Mouse (Mus musculus) testis, adult 2 months (tissue): ENCODE measurements around the gene Cdon. TPM values are rescaled to one million over a fixed set of nuclear protein-coding genes. Genes with fewer than 3 reads are reported as not detected.

ENCODE experiments used
- H3K27ac ChIP-seq: fragments of 200-500 bp; 2 replicates; pipeline ENCODE4 v1.5.1; 2012; ENCODE audit warnings: low read depth, low read length; ENCODE audit not compliant: control insufficient read depth, insufficient read depth
- H3K27me3 ChIP-seq: fragments of 200-500 bp; 2 replicates; pipeline ENCODE4 v1.6.1; 2012; ENCODE audit warnings: mild to moderate bottlenecking, low read length, moderate library complexity; ENCODE audit not compliant: control insufficient read depth, insufficient read depth
- H3K36me3 ChIP-seq: fragments of 200-500 bp; 2 replicates; pipeline ENCODE4 v1.6.1; 2012; ENCODE audit warnings: mild to moderate bottlenecking, low read length; ENCODE audit not compliant: control insufficient read depth, insufficient read depth
- H3K4me1 ChIP-seq: fragments of 200-500 bp; 2 replicates; pipeline ENCODE4 v1.6.1; 2012; ENCODE audit warnings: low read length; ENCODE audit not compliant: control insufficient read depth, insufficient read depth
- H3K4me3 ChIP-seq: fragments of 200-500 bp; 2 replicates; pipeline ENCODE4 v1.5.1; 2012; ENCODE audit warnings: low read depth, mild to moderate bottlenecking, low read length, moderate library complexity, mixed read lengths; ENCODE audit not compliant: control insufficient read depth
- CTCF ChIP-seq: fragments of 200-500 bp; IDR thresholded peaks from 2 replicates; pipeline ENCODE4 v1.5.1; 2012; ENCODE audit warnings: low read depth, mild to moderate bottlenecking, inconsistent platforms, low read length, moderate library complexity; ENCODE audit not compliant: control insufficient read depth, insufficient read depth, insufficient replicate concordance
- POLR2A ChIP-seq: fragments of 200-500 bp; IDR thresholded peaks from 2 replicates; pipeline ENCODE4 v1.6.1; 2012; ENCODE audit warnings: low read depth, mild to moderate bottlenecking, inconsistent platforms, low read length, moderate library complexity; ENCODE audit not compliant: control insufficient read depth
- polyA plus RNA-seq: library from polyadenylated mRNA; depleted of rRNA; stranded (reverse); fragments of >200 nt; gene quantifications from 2 replicates; pipeline ENCODE4 v1.2.3, GENCODE M21; 2012

Gene Cdon
- polyA plus RNA-seq, 1 experiment = 2.0 TPM

DNA sequence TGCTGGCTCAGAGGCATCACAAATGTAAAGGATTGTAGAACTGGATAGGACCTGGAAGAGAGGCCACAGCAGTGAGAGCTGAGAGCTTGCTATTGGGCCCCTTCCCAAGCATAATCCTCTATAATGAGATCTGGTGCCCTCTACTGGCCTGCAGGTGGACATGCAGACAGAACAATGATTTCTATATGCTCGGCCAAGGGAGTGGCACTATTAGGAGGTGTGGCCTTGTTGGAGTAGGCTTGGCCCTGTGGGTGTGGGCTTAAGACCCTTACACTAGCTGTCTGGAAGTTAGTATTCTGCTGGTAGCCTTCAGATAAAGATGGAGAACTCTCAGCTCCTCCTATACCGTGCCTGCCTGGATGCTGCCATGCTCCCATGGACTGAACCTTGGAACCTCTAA lies 114.2 kb downstream of the Cdon start:
- TF ChIP-seq CTCF (peak; percentile 47; the same call in 1 of the 2 replicates), POLR2A (no peak)
- Histone ChIP-seq H3K4me1 (no peaks in the 10 kb centered on the region), H3K4me3 (no peak overlapping the region), H3K36me3 (no peaks in the 10 kb centered on the region), H3K27me3 (no peaks in the 10 kb centered on the region), H3K27ac (no peak overlapping the region)

DNA sequence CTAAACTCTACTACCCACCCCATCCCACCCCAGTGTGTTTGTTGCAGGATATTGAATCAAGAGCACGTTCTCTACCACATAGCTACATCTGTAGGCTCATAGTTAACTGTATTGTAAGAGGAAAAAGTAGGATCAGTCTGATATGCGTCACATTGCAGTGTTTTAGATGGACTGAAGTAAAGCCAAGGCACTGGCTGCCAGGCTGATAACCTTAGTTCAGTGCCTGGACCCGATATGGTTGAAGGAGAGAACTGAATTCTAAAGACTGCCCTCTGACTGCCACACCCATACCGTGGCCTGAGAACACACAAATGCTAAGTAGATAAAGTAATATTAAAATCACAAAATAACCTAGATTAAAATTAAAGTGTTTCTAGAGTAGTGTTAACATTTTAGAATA lies 114.9 kb downstream of the Cdon start:
- H3K36me3 ChIP-seq = peaks cover under 1% of the 10 kb centered on the region; the same call in 1 of the 2 replicates
- H3K27me3 ChIP-seq = no peaks in the 10 kb centered on the region
- no peak overlapping the region for H3K27ac ChIP-seq
- no peaks in the 10 kb centered on the region for H3K4me1 ChIP-seq
- no peak overlapping the region for H3K4me3 ChIP-seq
- TF ChIP-seq CTCF (no peak), POLR2A (no peak)

DNA sequence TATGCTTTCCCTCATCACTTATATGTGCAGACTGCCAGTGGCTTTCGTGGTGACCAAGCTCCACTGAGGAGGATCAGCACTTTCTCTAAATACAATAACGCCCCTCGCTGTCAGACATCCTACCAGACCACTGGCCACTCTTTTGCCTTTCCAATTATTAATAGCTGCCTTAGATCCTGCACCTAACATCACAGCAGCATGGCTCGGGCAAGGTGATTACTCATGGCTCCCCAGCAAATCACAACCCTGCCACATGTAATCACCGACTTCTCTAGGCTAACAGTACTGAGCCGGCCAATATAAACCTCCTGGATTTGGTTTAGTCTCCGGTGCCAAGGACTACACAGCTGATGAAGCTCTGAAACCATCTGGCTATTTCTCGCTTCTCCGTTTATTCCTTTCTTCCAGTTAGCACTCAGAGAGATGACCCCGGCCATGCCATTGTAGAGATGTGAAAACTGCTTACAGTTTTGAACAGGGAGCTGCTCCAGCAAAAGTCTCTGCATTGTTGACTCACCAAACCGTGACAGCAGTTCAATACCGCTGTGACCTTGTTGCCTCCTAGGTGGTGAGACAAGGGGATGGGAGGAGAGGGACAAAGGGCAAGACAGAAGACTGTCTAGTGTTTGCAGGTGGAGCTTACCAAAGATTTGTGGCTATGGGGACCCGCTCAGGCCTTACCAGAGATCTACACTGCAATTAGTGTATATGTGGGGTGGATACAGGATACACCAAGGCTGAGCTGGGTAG lies 118.2 kb downstream of the Cdon start:
- H3K4me3 ChIP-seq = no peak overlapping the region
- no peaks in the 10 kb centered on the region for H3K4me1 ChIP-seq
- no peak overlapping the region for H3K27ac ChIP-seq
- peaks cover 3% of the 10 kb centered on the region for H3K36me3 ChIP-seq
- TF ChIP-seq POLR2A = no peak
- no peak for TF ChIP-seq CTCF
- no peaks in the 10 kb centered on the region for H3K27me3 ChIP-seq

DNA sequence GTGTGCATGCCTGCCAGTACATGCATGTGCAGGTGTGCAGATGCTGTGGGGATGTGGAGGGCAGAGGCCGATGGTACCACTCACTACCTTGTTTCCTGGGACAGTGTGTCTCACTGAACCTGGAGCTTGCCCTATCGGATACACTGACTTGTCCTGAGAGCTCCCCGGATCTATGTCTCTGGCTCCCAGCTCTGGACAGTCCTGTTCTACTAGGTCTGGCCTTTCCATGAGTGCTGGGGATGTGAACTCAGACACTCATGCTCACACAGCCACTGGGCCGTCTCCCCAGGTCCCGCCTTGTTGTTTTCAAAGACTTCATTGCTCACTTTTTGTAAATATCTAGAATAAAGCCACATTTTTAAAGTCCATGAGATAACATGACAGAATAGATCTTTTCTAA lies 120.1 kb downstream of the Cdon start:
- no peaks in the 10 kb centered on the region for H3K4me1 ChIP-seq
- no peaks in the 10 kb centered on the region for H3K27me3 ChIP-seq
- H3K4me3 ChIP-seq = no peak overlapping the region
- H3K36me3 ChIP-seq = peaks cover 3% of the 10 kb centered on the region
- TF ChIP-seq CTCF (no peak), POLR2A (no peak)
- no peak overlapping the region for H3K27ac ChIP-seq

GRCm38 (mm10) chr9:35541488-35541887 lies 120.6 kb downstream of the Cdon start:
- H3K36me3 ChIP-seq = peaks cover 3% of the 10 kb centered on the region
- H3K4me1 ChIP-seq = no peaks in the 10 kb centered on the region
- no peaks in the 10 kb centered on the region for H3K27me3 ChIP-seq
- H3K27ac ChIP-seq = no peak overlapping the region
- TF ChIP-seq POLR2A (no peak), CTCF (no peak)
- H3K4me3 ChIP-seq = no peak overlapping the region

GRCm38 (mm10) chr9:35541941-35542340 lies 121.0 kb downstream of the Cdon start:
- Histone ChIP-seq H3K36me3 (peaks cover 3% of the 10 kb centered on the region), H3K27ac (no peak overlapping the region)

GRCm38 (mm10) chr9:35543099-35543860 lies 122.4 kb downstream of the Cdon start:
- peaks cover 3% of the 10 kb centered on the region for H3K36me3 ChIP-seq
- no peak overlapping the region for H3K4me3 ChIP-seq
- H3K27ac ChIP-seq = no peak overlapping the region
- H3K27me3 ChIP-seq = no peaks in the 10 kb centered on the region
- H3K4me1 ChIP-seq = no peaks in the 10 kb centered on the region
- no peak for TF ChIP-seq CTCF
- TF ChIP-seq POLR2A = no peak

More at GRCm38 (mm10) chr9:35541941-35542340, 121.0 kb downstream of the Cdon start:
- Histone ChIP-seq H3K4me1 (no peaks in the 10 kb centered on the region), H3K27me3 (no peaks in the 10 kb centered on the region), H3K4me3 (no peak overlapping the region)
- TF ChIP-seq CTCF = no peak
- TF ChIP-seq POLR2A = no peak

GRCm38 (mm10) chr9:35544666-35545065 lies 123.7 kb downstream of the Cdon start:
- TF ChIP-seq CTCF = no peak
- no peak for TF ChIP-seq POLR2A
- H3K4me1 ChIP-seq = no peaks in the 10 kb centered on the region
- no peaks in the 10 kb centered on the region for H3K27me3 ChIP-seq
- H3K27ac ChIP-seq = no peak overlapping the region
- H3K36me3 ChIP-seq = peaks cover 3% of the 10 kb centered on the region
- no peak overlapping the region for H3K4me3 ChIP-seq
